Mouse (Mus musculus) CH12.LX (cell line): ENCODE results near the gene Tmem72. TPM values are rescaled to one million over a fixed set of nuclear protein-coding genes. Genes with fewer than 3 reads are reported as not detected.

ENCODE experiments used
- DNase-seq: peaks from one replicate; pipeline ENCODE4 v3.0.0-alpha.2; 2013; ENCODE audit errors: extremely low read depth
- H3K27ac ChIP-seq: 2 replicates; pipeline ENCODE4 v1.5.1; 2012; ENCODE audit warnings: low read depth, mild to moderate bottlenecking, control low read depth, moderate library complexity; ENCODE audit not compliant: insufficient read depth
- H3K27me3 ChIP-seq: replicated peaks from 2 replicates; pipeline ENCODE3; 2012; ENCODE audit warnings: inconsistent platforms
- H3K36me3 ChIP-seq, 2 experiments: replicated peaks in 1 of 2; 2 replicates each; pipeline versions ENCODE3 to v1.6.1; 2012; ENCODE audit warnings: inconsistent platforms in 1 of 2, low read length in 1 of 2, mild to moderate bottlenecking in 1 of 2, mixed read lengths in 1 of 2, moderate library complexity in 1 of 2; ENCODE audit not compliant: control insufficient read depth in 1 of 2, insufficient read depth in 1 of 2
- H3K4me1 ChIP-seq, 2 experiments: 2 replicates each; pipeline ENCODE4 v1.6.1; 2012; ENCODE audit warnings: inconsistent platforms in 1 of 2, moderate library complexity in 1 of 2; ENCODE audit not compliant: insufficient read depth in 2 of 2, control insufficient read depth in 1 of 2
- H3K4me2 ChIP-seq: 2 replicates; pipeline ENCODE4 v1.6.1; 2012; ENCODE audit warnings: low read depth, mild to moderate bottlenecking, control low read depth; ENCODE audit not compliant: poor library complexity, insufficient read depth, severe bottlenecking
- H3K4me3 ChIP-seq, 3 experiments: fragments of 150-350 bp in 1 of 3; sonication (generic) in 1 of 3; replicated peaks in 1 of 3; 2 replicates each; pipeline versions ENCODE3 to v1.5.1; 2011 to 2012; ENCODE audit warnings: low read depth in 2 of 3, low read length in 2 of 3, mild to moderate bottlenecking in 2 of 3, moderate library complexity in 2 of 3, control low read depth in 1 of 3, improper control_type of control experiment in 1 of 3, inconsistent platforms in 1 of 3, mixed read lengths in 1 of 3; ENCODE audit not compliant: poor library complexity in 1 of 3
- H3K79me2 ChIP-seq: replicated peaks from 2 replicates; pipeline ENCODE4 v1.6.1; 2012; ENCODE audit warnings: mild to moderate bottlenecking, moderate library complexity; ENCODE audit not compliant: control insufficient read depth, poor library complexity, insufficient read depth, severe bottlenecking; ENCODE audit errors: extremely low read depth
- H3K9ac ChIP-seq: 2 replicates; pipeline ENCODE4 v1.6.1; 2012; ENCODE audit warnings: low read depth, mild to moderate bottlenecking, control low read depth, moderate library complexity; ENCODE audit not compliant: insufficient read depth
- H3K9me3 ChIP-seq: replicated peaks from 2 replicates; pipeline ENCODE3; 2012; ENCODE audit warnings: low read length, inconsistent platforms, mixed read lengths
- CHD1 ChIP-seq: IDR thresholded peaks from 2 replicates; pipeline ENCODE4 v1.6.1; 2012; ENCODE audit warnings: low read depth, low read length, improper control_type of control experiment, inconsistent platforms
- CHD2 ChIP-seq: IDR thresholded peaks from 2 replicates; pipeline ENCODE4 v1.6.1; 2011; ENCODE audit warnings: low read length, improper control_type of control experiment
- CTCF ChIP-seq, 2 experiments: IDR thresholded peaks in 1 of 2; conservative IDR thresholded peaks in 1 of 2; 2 replicates each; pipeline ENCODE4 v1.5.1; 2011 to 2012; ENCODE audit warnings: low read depth in 2 of 2, low read length in 2 of 2, improper control_type of control experiment in 1 of 2, inconsistent platforms in 1 of 2, mild to moderate bottlenecking in 1 of 2, moderate library complexity in 1 of 2
- E2F4 ChIP-seq: IDR thresholded peaks from 2 replicates; pipeline ENCODE4 v1.6.1; 2011; ENCODE audit warnings: low read depth, low read length, improper control_type of control experiment; ENCODE audit not compliant: insufficient replicate concordance
- EP300 ChIP-seq: IDR thresholded peaks from 2 replicates; pipeline ENCODE4 v1.6.1; 2011; ENCODE audit warnings: low read length, improper control_type of control experiment
- IRF4 ChIP-seq: IDR thresholded peaks from 2 replicates; pipeline ENCODE4 v1.6.1; 2014; ENCODE audit warnings: low read depth, mild to moderate bottlenecking, inconsistent platforms, low read length, improper control_type of control experiment
- MAX ChIP-seq: IDR thresholded peaks from 2 replicates; pipeline ENCODE4 v1.6.1; 2011; ENCODE audit warnings: low read length, improper control_type of control experiment
- MAZ ChIP-seq: IDR thresholded peaks from 2 replicates; pipeline ENCODE4 v1.6.1; 2012; ENCODE audit warnings: low read depth, mild to moderate bottlenecking, inconsistent platforms, low read length, improper control_type of control experiment, moderate library complexity
- NELFE ChIP-seq: IDR thresholded peaks from 2 replicates; pipeline ENCODE4 v1.6.1; 2011; ENCODE audit warnings: low read depth, low read length, improper control_type of control experiment
- POLR2A ChIP-seq: IDR thresholded peaks from 2 replicates; pipeline ENCODE4 v1.6.1; 2011; ENCODE audit warnings: low read depth, mild to moderate bottlenecking, improper control_type of control experiment, low read length
- RAD21 ChIP-seq: IDR thresholded peaks from 2 replicates; pipeline ENCODE4 v1.6.1; 2011; ENCODE audit warnings: low read depth, mild to moderate bottlenecking, low read length, improper control_type of control experiment, moderate library complexity
- SIN3A ChIP-seq: IDR thresholded peaks from 2 replicates; pipeline ENCODE4 v1.6.1; 2012; ENCODE audit warnings: low read length, improper control_type of control experiment, inconsistent platforms
- TCF12 ChIP-seq: IDR thresholded peaks from 2 replicates; pipeline ENCODE4 v1.6.1; 2014; ENCODE audit warnings: low read depth, mild to moderate bottlenecking, inconsistent platforms, low read length, improper control_type of control experiment
- UBTF ChIP-seq: IDR thresholded peaks from 2 replicates; pipeline ENCODE4 v1.6.1; 2012; ENCODE audit warnings: low read depth, mild to moderate bottlenecking, inconsistent platforms, low read length, improper control_type of control experiment, moderate library complexity
- ZC3H11A ChIP-seq: IDR thresholded peaks from 2 replicates; pipeline ENCODE4 v1.6.1; 2012; ENCODE audit warnings: low read depth, mild to moderate bottlenecking, inconsistent platforms, low read length, improper control_type of control experiment
- ZMIZ1 ChIP-seq: IDR thresholded peaks from 2 replicates; pipeline ENCODE4 v1.6.1; 2012; ENCODE audit warnings: low read depth, mild to moderate bottlenecking, inconsistent platforms, low read length, improper control_type of control experiment
- ZNF384 ChIP-seq: IDR thresholded peaks from 2 replicates; pipeline ENCODE4 v1.6.1; 2012; ENCODE audit warnings: low read depth, low read length, improper control_type of control experiment, inconsistent platforms
- dilution Hi-C: fragments of 300-500 bp; cut with MboI; formaldehyde crosslinking; loops from 2 replicates; pipeline ENCODE4 v1.14.3; 2020; ENCODE audit warnings: low sequenced_read_pairs; ENCODE audit not compliant: extremely low pct_unique_long_range_greater_than_20kb, extremely low pct_ligation_motif_present
- in situ Hi-C: fragments of 300-500 bp; cut with MboI; formaldehyde crosslinking; loops from 3 replicates; pipeline ENCODE4 v1.14.3; 2019; ENCODE audit warnings: low sequenced_read_pairs, low pct_ligation_motif_present, low pct_unique_long_range_greater_than_20kb, mixed read lengths
- polyA plus RNA-seq: library from polyadenylated mRNA; unstranded; fragments of >175 nt; gene quantifications from 2 replicates; pipeline ENCODE4 v1.2.1, GENCODE M21; 2012; ENCODE audit warnings: low read depth; ENCODE audit not compliant: insufficient read length
- total RNA-seq, 2 experiments: library from RNA; depleted of rRNA; stranded (reverse); fragments of 300-350 nt in 1 of 2; fragments of >200 nt in 1 of 2; gene quantifications; 2 replicates each; pipeline ENCODE4 v1.2.3; 2012 to 2014

The Tmem72 gene
- total and polyA plus RNA-seq, 3 experiments, result 0.01 to 0.04 (median 0.01) TPM

- Histone ChIP-seq H3K9ac (no peak overlapping the region), H3K4me1 (no peaks in the 10 kb centered on the region), H3K4me2 (no peak overlapping the region), H3K27me3 (no peaks in the 10 kb centered on the region), H3K4me3 (no peak overlapping the region), H3K36me3 (peaks cover 94 to 100% of the 10 kb centered on the region in 2 experiments), H3K27ac (no peak overlapping the region), H3K9me3 (no peaks in the 10 kb centered on the region), H3K79me2 (no peaks in the 10 kb centered on the region)
- in situ Hi-C loops (no loop called here), dilution Hi-C loops (no loop called here)
- DNase-seq, result no peak
- no peak for TF ChIP-seq TCF12
- TF ChIP-seq IRF4, result no peak
- TF ChIP-seq ZNF384, result no peak
- TF ChIP-seq MAX, result no peak
- TF ChIP-seq CHD2, result no peak
- TF ChIP-seq NELFE, result no peak
- no peak for TF ChIP-seq POLR2A
- no peak for TF ChIP-seq E2F4
- TF ChIP-seq ZMIZ1, result no peak
- no peak for TF ChIP-seq RAD21
- TF ChIP-seq UBTF, result no peak
- no peak for TF ChIP-seq SIN3A
- TF ChIP-seq ZC3H11A, result no peak
These were observed 73.8 kb downstream of the Tmem72 start for GRCm38 (mm10) chr6:116642942-116643341.

- H3K4me3 ChIP-seq, result no peak overlapping the region
- H3K9me3 ChIP-seq, result no peaks in the 10 kb centered on the region
- H3K4me1 ChIP-seq, result no peaks in the 10 kb centered on the region
- no peaks in the 10 kb centered on the region for H3K27me3 ChIP-seq
- no peak overlapping the region for H3K4me2 ChIP-seq
- no peak overlapping the region for H3K27ac ChIP-seq
- H3K9ac ChIP-seq, result no peak overlapping the region
- in situ Hi-C loops, result no loop called here
- DNase-seq, result no peak
- peaks cover 93 to 100% of the 10 kb centered on the region in 2 experiments for H3K36me3 ChIP-seq
- TF ChIP-seq MAZ (no peak), CTCF (conservative IDR thresholded peaks at IDR 0.05 in 1 of 2, IDR thresholded peaks at IDR 0.05 in 1 of 2; ENCODE audit: low read depth in 2 of 2, low read length in 2 of 2) (no peak), EP300 (no peak), CHD1 (no peak), ZNF384 (no peak)
- TF ChIP-seq, all 38 proteins: peak for 0
- no peaks in the 10 kb centered on the region for H3K79me2 ChIP-seq
- dilution Hi-C loops, result no loop called here
These were observed 77.0 kb downstream of the Tmem72 start for GRCm38 (mm10) chr6:116639663-116640062.
